In genomic region chr1:134236142-134236541, GRCm38 (mm10) we compare ENCODE assay signal across 14 mouse cellular contexts. TPM values are rescaled to one million over a fixed set of nuclear protein-coding genes. Genes with fewer than 3 reads are reported as not detected.
A peak's percentile ranks its signal among the peaks of the same experiment; 100 is the strongest.
DNase-seq lines count a peak whose midpoint lies in the region; ATAC-seq and TF ChIP-seq lines count a peak whose summit lies in the region.
"Had no signal": no experiment of that assay in that cellular context is flagged by ENCODE, and none has a peak within 500 bp of the region (broad histone marks: within the 10 kb centered on the region; RNA-seq: fewer than 3 reads in every experiment).

No protein-coding gene starts in this region.

- no peak overlapping the region for H3K4me3 ChIP-seq in intestine, embryonic 15.5 days (replicated peaks)
- no peak overlapping the region for H3K4me3 ChIP-seq in intestine, postnatal 0 days (ENCODE audit: low read depth, low read length)
- no peak overlapping the region for H3K4me3 ChIP-seq in embryonic facial prominence, embryonic 14.5 days (ENCODE audit: low read depth, low read length)
- H3K4me3 ChIP-seq in hindbrain, postnatal 0 days (ENCODE audit: low read length) = no peak overlapping the region

- H3K4me2 ChIP-seq in intestine, embryonic 15.5 days (replicated peaks) = peak overlapping the region; percentile 90
- no peak overlapping the region; the same call in 1 of the 2 replicates for H3K4me2 ChIP-seq in intestine, postnatal 0 days (replicated peaks; ENCODE audit: low read depth)
- H3K4me2 ChIP-seq in embryonic facial prominence, embryonic 14.5 days (ENCODE audit: low read depth, low read length) = peak overlapping the region; percentile 92; the same call in 1 of the 2 replicates
- peak overlapping the region; percentile 77; the same call in 1 of the 2 replicates for H3K4me2 ChIP-seq in hindbrain, postnatal 0 days (ENCODE audit: low read depth, low read length)

- H3K9me3 ChIP-seq in intestine, embryonic 15.5 days = no peaks in the 10 kb centered on the region
- no peaks in the 10 kb centered on the region for H3K9me3 ChIP-seq in intestine, postnatal 0 days (ENCODE audit: control insufficient read depth)
- no peaks in the 10 kb centered on the region for H3K9me3 ChIP-seq in embryonic facial prominence, embryonic 14.5 days (ENCODE audit: control insufficient read depth, low read length)
- H3K9me3 ChIP-seq in hindbrain, postnatal 0 days (ENCODE audit: low read length) = no peaks in the 10 kb centered on the region

- 53% methylated on average over 3 of the region's 3 CpGs for WGBS in intestine, embryonic 15.5 days
- 57% methylated on average over 3 of the region's 3 CpGs for WGBS in intestine, postnatal 0 days
- 44% methylated on average over 3 of the region's 3 CpGs for WGBS in embryonic facial prominence, embryonic 14.5 days
- WGBS in hindbrain, postnatal 0 days = 35% methylated on average over 3 of the region's 3 CpGs

- H3K36me3 ChIP-seq in intestine, embryonic 15.5 days = no peaks in the 10 kb centered on the region
- H3K36me3 ChIP-seq in intestine, postnatal 0 days (ENCODE audit: control insufficient read depth, insufficient read depth) = no peaks in the 10 kb centered on the region
- no peaks in the 10 kb centered on the region for H3K36me3 ChIP-seq in embryonic facial prominence, embryonic 14.5 days (ENCODE audit: control insufficient read depth, insufficient read depth, low read length)
- no peaks in the 10 kb centered on the region for H3K36me3 ChIP-seq in hindbrain, postnatal 0 days (ENCODE audit: insufficient read depth, low read length)

- H3K9ac ChIP-seq in intestine, embryonic 15.5 days = no peak overlapping the region
- H3K9ac ChIP-seq in intestine, postnatal 0 days (ENCODE audit: low read depth, low read length) = no peak overlapping the region
- no peak overlapping the region for H3K9ac ChIP-seq in embryonic facial prominence, embryonic 14.5 days (ENCODE audit: low read depth, low read length)
- H3K9ac ChIP-seq in hindbrain, postnatal 0 days (replicated peaks; ENCODE audit: low read length) = no peak overlapping the region

- TF ChIP-seq CTCF in intestine, postnatal 0 days (IDR thresholded peaks at IDR 0.05; ENCODE audit: low read depth) = no peak
- TF ChIP-seq CTCF in hindbrain, postnatal 0 days (IDR thresholded peaks at IDR 0.05; ENCODE audit: low read depth) = no peak

- ATAC-seq in intestine, embryonic 15.5 days = no peak
- no peak for ATAC-seq in intestine, postnatal 0 days
- no peak for ATAC-seq in embryonic facial prominence, embryonic 14.5 days (ENCODE audit: low read depth)
- ATAC-seq in hindbrain, postnatal 0 days = no peak
- ATAC-seq in erythroblast, adult 5-6 weeks (replicated peaks; ENCODE audit: low FRiP score, poor library complexity, severe bottlenecking) = no peak
- no peak for ATAC-seq in CD4-positive, CD25-positive, alpha-beta regulatory T cell, adult 4 months

- DNase-seq in cerebellum, adult 8-10 months = peak; percentile 27
- no peak for DNase-seq in cerebellum, postnatal 10 days
- no peak for DNase-seq in embryonic facial prominence, embryonic 14.5 days (ENCODE audit: low spot score)
- no peak for DNase-seq in hindbrain, postnatal 0 days (ENCODE audit: low spot score)
- DNase-seq: adrenal gland, adult 2 months; gastrocnemius, postnatal 36 days; kidney, adult 9 months; lung, adult 18-20 months had no signal

- no peak overlapping the region for H3K27ac ChIP-seq in intestine, embryonic 15.5 days
- H3K27ac ChIP-seq in intestine, postnatal 0 days (ENCODE audit: low read depth, low read length) = no peak overlapping the region
- H3K27ac ChIP-seq in embryonic facial prominence, embryonic 14.5 days (replicated peaks; ENCODE audit: low read depth, low read length) = no peak overlapping the region
- H3K27ac ChIP-seq in hindbrain, postnatal 0 days = no peak overlapping the region; the same call in 1 of the 2 replicates

- H3K4me1 ChIP-seq in intestine, embryonic 15.5 days (replicated peaks) = peaks cover 24% of the 10 kb centered on the region
- H3K4me1 ChIP-seq in intestine, postnatal 0 days (replicated peaks; ENCODE audit: control insufficient read depth, insufficient read depth, low read length) = 0 out of 2 replicates have a peak, but pooled peaks cover 7% of the 10 kb centered on the region
- H3K4me1 ChIP-seq in embryonic facial prominence, embryonic 14.5 days (ENCODE audit: control insufficient read depth, insufficient read depth, low read length) = peaks cover 10% of the 10 kb centered on the region; the same call in 1 of the 2 replicates
- H3K4me1 ChIP-seq in hindbrain, postnatal 0 days (ENCODE audit: insufficient read depth, low read length) = peaks cover 27% of the 10 kb centered on the region

- peaks cover 34% of the 10 kb centered on the region for H3K27me3 ChIP-seq in intestine, embryonic 15.5 days (replicated peaks)
- H3K27me3 ChIP-seq in intestine, postnatal 0 days (replicated peaks; ENCODE audit: control insufficient read depth, insufficient read depth, low read length) = peaks cover 27% of the 10 kb centered on the region
- H3K27me3 ChIP-seq in embryonic facial prominence, embryonic 14.5 days (replicated peaks; ENCODE audit: control insufficient read depth, insufficient read depth, low read length) = peaks cover 35% of the 10 kb centered on the region
- no peaks in the 10 kb centered on the region; the same call in 1 of the 2 replicates for H3K27me3 ChIP-seq in hindbrain, postnatal 0 days (ENCODE audit: insufficient read depth, low read length)

RNA-seq across cellular contexts. Expression of gene Adora1, which starts 0.9 kb away (rescaled TPM):
- polyA plus RNA-seq in intestine, embryonic 15.5 days (2015; fragmentation: Nextera tagmentation; extraction: Ambion mirVana) = 4.0 and 8.3 TPM in 2 replicates
- 2.2 and 2.4 TPM in 2 replicates for polyA plus RNA-seq in intestine, postnatal 0 days (2015; fragmentation: Nextera tagmentation; extraction: Ambion mirVana)
- 1.5 and 1.8 TPM in 2 replicates for polyA plus RNA-seq in embryonic facial prominence, embryonic 14.5 days (2014; fragmentation: Nextera tagmentation; extraction: Ambion mirVana)
- total RNA-seq in hindbrain, postnatal 0 days (2014; rRNA removed) = 51.1 and 54.2 TPM in 2 replicates
- polyA plus RNA-seq in hindbrain, postnatal 0 days (2015; fragmentation: Nextera tagmentation; extraction: Ambion mirVana) = 32.6 and 33.4 TPM in 2 replicates
- total RNA-seq in erythroblast, adult 5-6 weeks (2015; ENCODE audit: low replicate concordance) = not detected in 2 replicates
- not detected in 2 replicates for total RNA-seq in erythroblast, adult 5-6 weeks (2017; ENCODE audit: low replicate concordance)
- polyA plus RNA-seq in CD4-positive, CD25-positive, alpha-beta regulatory T cell, adult 4 months (2017; shearing (Covaris generic)) = under 1 TPM in 1 of 2 experiments, not detected in 1; 0.26 TPM

RNA-seq across cellular contexts. Expression of gene Mybph, which starts 42.9 kb away (rescaled TPM):
- 0.15 and 0.52 TPM in 2 replicates for polyA plus RNA-seq in intestine, embryonic 15.5 days (2015; fragmentation: Nextera tagmentation; extraction: Ambion mirVana)
- 0.13 TPM in 1 of 2 replicates, not detected in the other for polyA plus RNA-seq in intestine, postnatal 0 days (2015; fragmentation: Nextera tagmentation; extraction: Ambion mirVana)
- 151 and 157 TPM in 2 replicates for polyA plus RNA-seq in embryonic facial prominence, embryonic 14.5 days (2014; fragmentation: Nextera tagmentation; extraction: Ambion mirVana)
- not detected in 2 replicates for total RNA-seq in hindbrain, postnatal 0 days (2014; rRNA removed)
- polyA plus RNA-seq in hindbrain, postnatal 0 days (2015; fragmentation: Nextera tagmentation; extraction: Ambion mirVana) = 0.08 TPM in 1 of 2 replicates, not detected in the other
- total RNA-seq in erythroblast, adult 5-6 weeks (2015; ENCODE audit: low replicate concordance) = not detected in 2 replicates
- not detected in 2 replicates for total RNA-seq in erythroblast, adult 5-6 weeks (2017; ENCODE audit: low replicate concordance)
- not detected for polyA plus RNA-seq in CD4-positive, CD25-positive, alpha-beta regulatory T cell, adult 4 months (2017; shearing (Covaris generic))

RNA-seq across cellular contexts. Expression of gene Myog, which starts 53.6 kb away (rescaled TPM):
- 0.54 and 1.1 TPM in 2 replicates for polyA plus RNA-seq in intestine, embryonic 15.5 days (2015; fragmentation: Nextera tagmentation; extraction: Ambion mirVana)
- 0.08 TPM in 1 of 2 replicates, not detected in the other for polyA plus RNA-seq in intestine, postnatal 0 days (2015; fragmentation: Nextera tagmentation; extraction: Ambion mirVana)
- polyA plus RNA-seq in embryonic facial prominence, embryonic 14.5 days (2014; fragmentation: Nextera tagmentation; extraction: Ambion mirVana) = 219 and 223 TPM in 2 replicates
- 0.16 TPM in 1 of 2 replicates, not detected in the other for total RNA-seq in hindbrain, postnatal 0 days (2014; rRNA removed)
- not detected in 2 replicates for polyA plus RNA-seq in hindbrain, postnatal 0 days (2015; fragmentation: Nextera tagmentation; extraction: Ambion mirVana)
- not detected in 2 replicates for total RNA-seq in erythroblast, adult 5-6 weeks (2015; ENCODE audit: low replicate concordance)
- not detected in 2 replicates for total RNA-seq in erythroblast, adult 5-6 weeks (2017; ENCODE audit: low replicate concordance)
- not detected for polyA plus RNA-seq in CD4-positive, CD25-positive, alpha-beta regulatory T cell, adult 4 months (2017; shearing (Covaris generic))
- total RNA-seq: adrenal gland, adult 2 months; layer of hippocampus, postnatal 25 days had no signal
- polyA plus RNA-seq: adrenal gland, adult 2 months; small intestine, adult 2 months had no signal

RNA-seq across cellular contexts. Expression of gene Chil1, which starts 54.2 kb away (rescaled TPM):
- 0.44 and 0.58 TPM in 2 replicates for polyA plus RNA-seq in intestine, embryonic 15.5 days (2015; fragmentation: Nextera tagmentation; extraction: Ambion mirVana)
- polyA plus RNA-seq in intestine, postnatal 0 days (2015; fragmentation: Nextera tagmentation; extraction: Ambion mirVana) = 0.50 and 0.99 TPM in 2 replicates
- polyA plus RNA-seq in embryonic facial prominence, embryonic 14.5 days (2014; fragmentation: Nextera tagmentation; extraction: Ambion mirVana) = 23.3 and 27.0 TPM in 2 replicates
- total RNA-seq in hindbrain, postnatal 0 days (2014; rRNA removed) = 4.5 and 6.2 TPM in 2 replicates
- 3.1 and 4.1 TPM in 2 replicates for polyA plus RNA-seq in hindbrain, postnatal 0 days (2015; fragmentation: Nextera tagmentation; extraction: Ambion mirVana)
- 71.3 and 98.6 TPM in 2 replicates for total RNA-seq in erythroblast, adult 5-6 weeks (2015; ENCODE audit: low replicate concordance)
- total RNA-seq in erythroblast, adult 5-6 weeks (2017; ENCODE audit: low replicate concordance) = 29.3 and 58.3 TPM in 2 replicates
- under 1 TPM; 0.51 to 0.94 TPM for polyA plus RNA-seq in CD4-positive, CD25-positive, alpha-beta regulatory T cell, adult 4 months (2017; shearing (Covaris generic))

Comparison
In these comparisons a context has a peak if more than half of its experiments do, and no peak if none do; other contexts are left out.
1. RNA of gene Mybph, which starts 42.9 kb away (polyA plus RNA-seq): 151 to 157 TPM in embryonic facial prominence, embryonic 14.5 days; 0.15 to 0.52 TPM in intestine, embryonic 15.5 days, 0.08 TPM in hindbrain, postnatal 0 days, 0.13 TPM in intestine, postnatal 0 days and not detected in CD4-positive, CD25-positive, alpha-beta regulatory T cell, adult 4 months; every median in the first group is over 100 times any median in the second.
2. RNA of gene Myog, which starts 53.6 kb away (polyA plus RNA-seq): 219 to 223 TPM in embryonic facial prominence, embryonic 14.5 days; 0.54 to 1.1 TPM in intestine, embryonic 15.5 days, 0.08 TPM in intestine, postnatal 0 days, not detected in hindbrain, postnatal 0 days and not detected in CD4-positive, CD25-positive, alpha-beta regulatory T cell, adult 4 months; every median in the first group is over 100 times any median in the second.